Mouse (Mus musculus) lung, adult 2 months (tissue): Measurements from ENCODE around the gene Hoxd10.

ENCODE experiments used
- CTCF ChIP-seq: fragments of 200-500 bp; IDR thresholded peaks from 2 replicates; pipeline ENCODE4 v1.5.1; 2011; ENCODE audit warnings: mild to moderate bottlenecking, low read length, control low read depth; ENCODE audit not compliant: insufficient read depth
- POLR2A ChIP-seq: fragments of 200-500 bp; IDR thresholded peaks from 2 replicates; pipeline ENCODE4 v1.6.1; 2011; ENCODE audit warnings: low read depth, mild to moderate bottlenecking, control low read depth, low read length, borderline replicate concordance; ENCODE audit errors: extremely low read depth

- TF ChIP-seq POLR2A = no peak
- TF ChIP-seq CTCF = no peak
Observed at GRCm38 (mm10) chr2:74671847-74672246, 19.9 kb upstream of the Hoxd10 start.
